Mouse (Mus musculus): Measurements from ENCODE around the gene Zfp280b.
"Not testable (repeated sequence)": the region's sequence is repeated elsewhere in the genome, so short reads cannot be mapped to it uniquely, and the experiment has no call there.

Zfp280b gene

DNA sequence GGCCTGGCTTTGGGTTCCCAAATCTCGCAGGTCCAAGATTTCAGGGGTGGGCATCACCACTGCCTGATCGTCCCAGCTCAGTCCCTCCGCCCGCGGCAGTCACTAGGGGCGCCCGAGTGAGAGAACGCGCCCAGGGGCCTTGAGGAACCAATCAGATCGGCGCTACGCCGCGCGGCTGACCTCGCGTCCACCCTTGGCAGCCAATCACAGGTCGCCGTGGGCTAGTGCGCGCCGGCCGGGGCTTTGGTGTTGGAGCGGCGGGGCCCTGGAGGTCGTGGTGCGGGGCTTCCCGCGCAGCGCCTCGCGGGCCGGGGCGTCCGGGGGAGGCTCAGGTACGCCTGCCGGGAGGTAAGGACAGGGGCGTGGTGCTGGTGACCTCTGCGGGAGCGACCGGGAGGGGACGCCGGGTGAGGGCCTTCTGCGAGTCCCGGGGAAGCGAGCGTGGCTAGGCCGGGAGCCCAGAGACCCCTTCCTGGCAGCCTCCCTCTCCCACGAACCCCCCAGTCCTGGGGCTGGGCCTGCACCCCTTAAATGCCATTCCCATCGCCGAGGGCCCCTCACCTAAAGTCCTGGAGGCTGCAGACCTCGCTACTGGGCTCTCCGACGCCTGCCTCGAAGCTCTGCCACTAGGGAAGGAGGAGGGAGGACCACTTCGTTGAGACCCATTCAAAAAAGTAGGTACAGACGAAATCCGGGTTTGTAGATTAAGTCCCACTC, at the start of gene Zfp280b:
TSS of gene Zfp280b (plus strand) at position 249 of the 717 bp plus-strand sequence.
- peak; percentile 90 for DNase-seq (ENCODE audit: low spot score)

DNA sequence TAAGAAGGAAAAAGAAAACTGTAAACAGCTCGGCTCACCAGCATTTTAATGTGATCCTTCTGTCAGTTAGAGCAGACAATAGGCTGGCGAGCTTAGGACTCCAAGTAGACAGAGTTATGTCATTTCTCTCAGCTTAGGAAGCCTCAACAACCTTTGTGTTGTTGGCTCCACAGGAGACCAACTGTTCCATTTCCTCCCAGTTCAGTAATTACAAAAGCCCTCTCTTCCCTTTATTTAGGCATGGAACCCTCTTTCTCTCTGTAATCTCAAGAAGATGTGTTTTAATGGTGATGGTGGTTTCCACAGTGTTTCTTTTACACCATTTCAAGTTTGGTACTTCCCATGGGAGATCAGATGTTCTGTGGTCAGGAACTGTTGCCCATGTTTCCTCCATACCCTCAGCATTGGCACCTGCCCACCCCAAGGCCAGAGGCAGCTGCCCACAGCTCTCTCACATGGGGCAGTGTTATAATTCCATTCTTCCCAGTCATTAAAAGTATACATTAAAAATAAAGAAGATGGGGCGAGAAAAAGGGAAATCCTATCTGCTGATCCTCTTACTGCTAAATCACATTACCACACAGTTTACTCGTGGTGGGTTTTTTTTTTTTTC, 41.9 kb upstream of the Zfp280b start:
- DNase-seq (ENCODE audit: low spot score): no peak

DNA sequence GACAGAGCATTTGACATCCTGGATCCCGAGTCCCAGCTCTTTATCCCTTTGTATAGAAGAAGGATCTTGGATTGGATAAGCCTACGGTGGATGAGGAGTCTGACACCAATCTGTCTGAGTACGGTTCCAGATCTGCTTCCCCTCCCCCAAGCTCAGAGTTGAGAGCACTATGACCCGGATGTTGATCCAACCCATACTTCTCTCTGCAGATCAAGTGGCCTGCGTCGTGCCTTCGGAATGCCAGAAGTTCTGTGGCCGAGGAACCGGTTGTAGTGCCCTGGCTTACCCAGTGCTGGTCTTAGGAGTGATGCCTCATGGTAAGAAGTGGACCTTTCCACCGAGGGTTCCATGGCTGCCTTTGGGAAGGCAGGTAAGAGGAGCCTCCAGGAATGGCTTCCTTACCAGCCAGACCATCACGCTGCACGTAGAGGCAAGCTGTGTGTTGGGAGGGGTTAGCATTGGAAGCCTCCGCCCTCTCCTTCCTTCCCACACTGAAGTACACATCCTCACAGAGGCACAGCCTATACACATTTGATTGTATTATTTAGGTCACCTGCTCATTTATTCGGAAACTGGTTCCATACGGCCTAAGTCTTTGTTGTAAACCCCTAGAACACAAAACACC, 38.7 kb upstream of the Zfp280b start:
- no peak for DNase-seq (ENCODE audit: low spot score)

DNA sequence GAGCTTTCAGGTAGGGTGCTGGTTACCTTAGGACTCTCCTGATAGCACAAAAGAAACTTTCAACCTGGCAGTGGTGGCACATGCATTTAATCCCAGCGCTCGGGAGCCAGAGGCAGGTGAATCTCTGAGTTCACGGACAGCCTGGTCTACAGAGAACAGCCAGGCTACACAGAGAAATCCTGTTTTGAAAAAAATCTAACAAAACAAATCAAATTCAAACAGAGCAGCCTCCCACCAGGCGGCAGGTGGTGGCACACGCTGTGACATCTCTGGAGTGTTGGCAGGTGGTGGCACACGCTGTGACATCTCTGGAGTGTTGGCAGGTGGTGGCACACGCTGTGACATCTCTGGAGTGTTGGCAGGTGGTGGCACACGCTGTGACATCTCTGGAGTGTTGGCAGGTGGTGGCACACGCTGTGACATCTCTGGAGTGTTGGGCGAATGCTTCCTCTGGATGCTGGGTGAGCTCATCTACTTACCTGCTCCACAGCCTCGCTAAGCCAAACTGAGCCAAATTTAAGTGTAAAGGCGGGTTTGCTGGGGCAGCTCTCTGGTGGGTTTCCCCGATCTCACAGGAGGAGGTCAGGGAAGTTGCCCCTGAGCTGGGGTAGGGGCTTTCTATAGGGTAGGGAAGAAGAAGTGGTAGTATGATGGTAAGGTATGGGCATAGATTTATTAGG, 37.8 kb upstream of the Zfp280b start:
- DNase-seq (ENCODE audit: low spot score): not testable (repeated sequence)

DNA sequence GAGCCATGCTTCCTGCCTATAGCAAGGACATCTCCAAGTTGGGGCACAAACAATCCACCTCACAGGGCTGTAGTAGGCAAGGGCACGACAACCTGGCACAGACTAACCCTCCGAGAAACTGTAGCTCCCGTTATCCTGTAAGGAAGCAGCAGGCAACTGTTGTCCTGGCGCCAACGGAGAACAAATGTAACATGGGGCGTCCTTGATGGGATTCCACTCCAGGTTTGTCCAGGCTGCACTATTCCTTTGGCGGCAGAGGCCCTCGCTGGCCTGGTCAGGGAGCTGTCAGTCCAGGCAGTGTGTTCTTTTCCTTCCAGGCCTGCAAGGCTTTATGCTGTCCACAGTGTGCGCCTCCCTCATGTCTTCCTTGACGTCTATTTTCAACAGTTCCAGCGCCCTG, 37.0 kb upstream of the Zfp280b start:
- no peak for DNase-seq (ENCODE audit: low spot score)

DNA sequence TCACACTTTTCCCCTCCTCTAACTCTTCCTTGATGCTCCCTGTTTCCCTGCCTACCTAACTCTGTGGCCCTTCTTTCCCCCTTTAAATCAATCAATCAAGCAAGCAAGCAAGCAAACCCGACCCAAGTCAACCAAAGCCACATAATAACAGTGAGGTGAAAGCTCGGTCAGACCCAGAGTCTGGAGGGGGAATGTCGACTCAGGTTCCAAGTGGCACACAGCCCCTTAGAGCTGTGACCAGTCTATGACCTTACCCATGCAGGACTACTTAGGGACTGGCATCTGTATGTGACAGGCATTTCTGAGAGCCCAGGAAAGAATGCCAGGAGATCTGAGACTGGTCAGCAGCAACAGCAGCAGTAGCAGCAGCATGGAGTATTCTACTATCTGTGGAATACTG, 36.1 kb upstream of the Zfp280b start:
- no peak for DNase-seq (ENCODE audit: low spot score)

DNA sequence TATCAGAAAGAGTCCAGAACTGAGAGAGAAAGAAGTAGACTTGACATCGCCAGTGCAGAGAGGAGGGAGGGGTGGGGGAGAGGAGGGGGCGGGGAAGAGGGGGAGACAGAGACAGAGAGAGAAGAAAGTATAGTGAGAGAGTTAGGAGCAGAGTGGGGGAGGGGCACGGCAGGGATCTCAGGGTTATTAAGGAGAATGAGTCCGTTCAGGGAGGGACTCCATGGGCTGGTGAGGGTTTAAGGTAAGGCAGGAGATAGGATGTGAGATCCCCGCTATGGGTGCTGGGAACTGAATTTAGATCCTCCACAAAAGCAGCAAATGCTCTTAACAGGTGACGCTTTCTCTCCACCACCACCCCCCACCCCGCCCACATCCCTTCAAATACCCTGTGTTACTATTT, 31.3 kb upstream of the Zfp280b start:
- no peak for DNase-seq (ENCODE audit: low spot score)

DNA sequence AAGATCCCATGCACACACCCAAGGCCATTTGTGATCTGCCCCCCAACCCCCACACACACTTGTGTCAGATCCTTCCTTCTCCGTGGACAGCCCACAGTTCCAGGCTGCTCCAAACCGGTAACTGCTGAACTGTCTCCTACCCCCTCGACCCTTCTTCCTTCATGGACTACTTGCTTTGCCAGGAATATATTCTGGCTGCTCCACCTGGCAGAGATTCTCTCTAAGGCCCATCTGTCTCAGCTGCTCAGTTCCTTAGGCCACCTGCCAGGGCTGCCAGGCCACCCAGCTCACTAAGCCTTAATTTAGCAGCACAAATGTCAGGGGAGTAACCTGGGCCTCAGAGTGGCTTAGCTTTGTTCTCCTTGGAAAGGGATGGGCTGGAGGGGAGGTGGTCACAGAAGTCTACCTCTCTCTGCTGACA, 30.3 kb upstream of the Zfp280b start:
- no peak for DNase-seq (ENCODE audit: low spot score)

DNA sequence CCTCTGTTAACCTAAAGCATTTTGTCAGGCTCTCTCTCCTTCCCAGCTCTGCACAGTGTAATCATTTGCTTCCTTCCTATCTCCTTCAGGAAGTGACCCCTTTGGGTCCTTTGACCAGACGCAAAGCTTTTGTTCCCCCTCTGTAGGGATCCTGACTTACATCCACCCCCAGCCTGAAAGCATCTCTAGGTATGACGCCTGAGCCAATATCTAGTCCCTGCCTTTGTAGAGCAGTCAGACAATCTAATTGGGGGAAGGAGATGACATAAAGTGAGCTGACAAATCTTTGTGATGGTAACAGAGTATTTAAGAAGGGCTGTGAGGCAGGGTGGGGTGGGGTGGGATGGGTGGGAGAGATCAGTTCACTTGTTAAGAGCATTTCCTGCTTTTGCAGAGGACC, 29.8 kb upstream of the Zfp280b start:
- no peak for DNase-seq (ENCODE audit: low spot score)

DNA sequence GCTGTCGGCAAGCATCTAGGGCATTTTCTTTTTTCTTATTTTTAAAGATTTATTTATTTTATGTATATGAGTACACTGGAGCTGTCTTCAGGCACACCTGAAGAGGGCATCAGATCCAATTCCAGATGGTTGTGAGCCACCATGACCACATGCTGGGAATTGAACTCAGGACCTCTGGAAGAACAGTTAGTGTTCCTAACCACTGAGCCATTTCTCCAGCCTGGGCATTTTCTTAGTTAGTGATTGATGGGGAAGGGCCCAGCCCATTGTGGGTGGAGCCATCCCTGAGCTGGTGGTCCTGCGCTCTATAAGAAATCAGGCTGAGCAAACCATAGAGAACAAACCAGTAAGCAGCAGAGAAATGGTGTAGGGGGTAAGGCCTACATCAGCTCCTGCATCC, 29.2 kb upstream of the Zfp280b start:
- no peak for DNase-seq (ENCODE audit: low spot score)

DNA sequence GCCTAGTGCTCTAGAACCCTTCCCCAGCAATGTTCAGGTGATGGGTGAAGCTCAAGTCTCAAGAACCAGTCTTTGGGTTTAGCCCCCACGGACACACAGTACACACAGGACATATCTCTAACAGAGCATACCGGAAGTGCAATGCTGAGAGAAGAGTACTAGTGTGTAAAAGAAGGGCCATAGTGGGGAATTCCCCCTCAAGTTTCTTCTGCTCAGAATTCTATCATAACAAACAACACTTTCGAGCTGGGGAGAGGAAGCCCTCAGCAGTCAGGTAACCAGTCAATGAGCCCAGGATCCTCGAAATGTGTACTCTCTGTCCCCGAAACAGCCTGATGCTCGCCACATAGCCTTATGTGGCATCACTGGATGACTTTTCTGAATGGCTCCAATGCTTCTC, 26.1 kb upstream of the Zfp280b start:
- DNase-seq (ENCODE audit: low spot score): no peak

DNA sequence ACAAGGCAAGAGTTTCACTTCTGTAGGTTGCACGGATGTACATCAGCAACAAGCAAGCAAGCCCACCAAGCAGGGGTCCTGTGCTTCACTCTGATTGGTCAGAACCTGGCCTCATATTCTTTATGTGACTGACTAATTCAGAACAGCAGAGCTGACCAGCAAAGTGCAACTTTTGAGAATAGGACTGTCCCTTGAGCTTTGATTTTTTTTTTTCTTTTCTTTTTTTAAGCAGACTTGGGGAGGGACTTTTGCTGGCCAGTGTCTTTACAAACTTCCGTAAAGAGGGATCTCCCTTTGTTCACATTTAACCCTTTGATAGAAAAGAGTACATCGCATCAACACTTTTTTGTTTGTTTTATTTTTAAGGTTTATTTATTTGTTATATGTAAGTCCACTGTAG, 22.6 kb upstream of the Zfp280b start:
- DNase-seq (ENCODE audit: low spot score): no peak

DNA sequence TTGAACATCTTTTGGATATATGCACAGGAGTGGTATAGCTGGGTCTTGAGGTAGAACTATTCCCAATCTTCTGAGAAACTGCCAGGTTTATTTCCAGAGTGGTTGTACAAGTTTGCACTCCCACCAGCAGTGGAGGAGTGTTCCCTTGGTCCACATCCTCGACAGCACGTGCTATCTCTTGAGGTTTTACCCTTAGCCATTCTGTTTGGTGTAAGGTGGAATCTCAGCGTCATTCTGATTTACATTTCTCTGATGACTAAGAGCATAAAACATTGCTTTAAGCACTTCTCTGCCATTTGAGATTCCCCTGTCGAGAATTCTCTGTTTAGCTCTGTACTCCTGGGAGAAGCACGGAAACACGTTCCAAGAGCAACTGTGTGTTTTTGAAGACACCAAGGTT, 19.5 kb upstream of the Zfp280b start:
- DNase-seq (ENCODE audit: low spot score): no peak

DNA sequence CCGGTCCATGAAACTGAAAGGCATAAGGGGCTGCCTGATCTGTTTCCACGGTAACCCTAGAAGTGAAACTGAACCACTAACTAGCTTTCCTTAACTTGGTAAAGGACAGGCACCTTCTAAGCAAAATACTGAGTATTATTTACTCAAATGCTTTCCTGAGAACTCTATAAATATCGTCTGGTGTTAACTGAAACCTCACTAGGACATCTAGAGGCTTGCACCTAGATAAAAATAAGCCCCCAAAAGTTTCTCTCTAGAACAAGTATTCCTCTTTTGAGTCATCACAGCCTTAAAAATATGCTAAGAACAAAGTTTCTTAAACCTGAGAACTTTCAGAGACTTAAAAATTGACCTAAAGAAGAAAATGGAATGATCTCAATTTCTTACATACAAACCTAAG, 15.6 kb upstream of the Zfp280b start:
- no peak for DNase-seq (ENCODE audit: low spot score)

DNA sequence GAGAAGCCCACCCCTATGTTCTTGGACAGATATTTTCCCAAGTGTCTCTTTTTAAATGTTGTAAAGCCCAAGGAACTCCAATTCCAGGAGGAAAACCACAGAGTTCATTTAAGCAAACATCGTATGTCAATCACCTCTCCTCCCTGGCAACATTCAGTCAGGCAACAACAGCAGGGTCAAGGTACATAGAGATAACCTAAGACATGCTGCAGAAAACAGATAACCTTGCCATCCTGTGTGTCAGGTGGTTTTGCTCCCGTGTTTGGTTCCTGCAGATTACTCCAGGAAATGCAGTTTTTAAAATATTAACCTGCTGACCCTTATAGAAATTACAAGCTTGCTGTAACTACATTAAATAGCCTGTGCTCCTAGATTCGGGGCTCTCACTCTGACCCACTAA, 10.7 kb upstream of the Zfp280b start:
- DNase-seq (ENCODE audit: low spot score): no peak

DNA sequence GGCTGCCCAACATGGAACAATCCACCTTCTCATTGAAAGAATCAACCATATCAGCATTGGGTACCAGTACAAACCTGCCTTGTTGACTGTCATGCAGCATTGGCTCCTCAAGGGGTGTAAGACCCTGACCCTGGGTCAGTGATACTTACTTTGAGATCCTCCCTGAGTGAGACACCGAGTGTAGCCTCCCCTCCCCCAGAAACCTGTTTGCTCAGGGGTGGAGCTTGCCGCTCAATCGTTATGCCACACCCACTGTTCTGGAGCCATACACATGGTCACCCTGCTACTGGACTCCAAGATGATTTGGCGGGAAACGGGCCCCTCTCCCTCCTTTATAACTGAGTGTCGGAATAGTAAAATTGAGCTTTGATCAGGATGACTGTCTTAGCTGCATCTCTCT, 8.5 kb upstream of the Zfp280b start:
- no peak for DNase-seq (ENCODE audit: low spot score)

DNA sequence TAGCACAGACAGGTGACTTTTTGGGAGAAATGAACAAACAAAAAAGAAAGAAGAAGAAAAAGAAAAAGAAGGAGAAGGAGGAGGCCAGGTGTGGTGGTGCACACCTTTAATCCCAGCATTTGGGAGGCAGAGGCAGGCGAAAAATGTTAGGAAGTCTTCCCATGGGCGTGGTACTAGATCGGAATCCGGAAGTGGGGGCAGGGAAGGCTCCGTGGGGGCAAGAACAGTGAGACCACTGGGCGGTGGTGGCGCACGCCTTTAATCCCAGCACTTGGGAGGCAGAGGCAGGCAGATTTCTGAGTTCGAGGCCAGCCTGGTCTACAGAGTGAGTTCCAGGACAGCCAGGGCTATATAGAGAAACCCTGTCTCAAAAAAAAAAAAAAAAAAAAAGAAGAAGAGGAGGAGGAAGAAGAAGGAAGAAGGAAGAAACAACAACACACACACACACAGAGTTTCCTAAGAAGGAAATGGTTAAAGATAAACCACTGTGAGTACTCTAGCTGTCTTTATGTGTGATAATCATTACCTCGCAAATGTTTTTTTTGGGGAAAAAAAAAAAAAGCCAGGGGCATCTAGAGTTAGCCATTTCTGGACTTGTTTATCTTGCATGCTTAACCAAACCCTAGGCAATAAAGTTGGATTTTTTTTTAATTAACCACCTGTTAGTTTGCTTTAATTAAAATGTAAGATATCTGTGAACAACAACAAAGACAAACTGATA, 6.8 kb upstream of the Zfp280b start:
- no peak for DNase-seq (ENCODE audit: low spot score)

DNA sequence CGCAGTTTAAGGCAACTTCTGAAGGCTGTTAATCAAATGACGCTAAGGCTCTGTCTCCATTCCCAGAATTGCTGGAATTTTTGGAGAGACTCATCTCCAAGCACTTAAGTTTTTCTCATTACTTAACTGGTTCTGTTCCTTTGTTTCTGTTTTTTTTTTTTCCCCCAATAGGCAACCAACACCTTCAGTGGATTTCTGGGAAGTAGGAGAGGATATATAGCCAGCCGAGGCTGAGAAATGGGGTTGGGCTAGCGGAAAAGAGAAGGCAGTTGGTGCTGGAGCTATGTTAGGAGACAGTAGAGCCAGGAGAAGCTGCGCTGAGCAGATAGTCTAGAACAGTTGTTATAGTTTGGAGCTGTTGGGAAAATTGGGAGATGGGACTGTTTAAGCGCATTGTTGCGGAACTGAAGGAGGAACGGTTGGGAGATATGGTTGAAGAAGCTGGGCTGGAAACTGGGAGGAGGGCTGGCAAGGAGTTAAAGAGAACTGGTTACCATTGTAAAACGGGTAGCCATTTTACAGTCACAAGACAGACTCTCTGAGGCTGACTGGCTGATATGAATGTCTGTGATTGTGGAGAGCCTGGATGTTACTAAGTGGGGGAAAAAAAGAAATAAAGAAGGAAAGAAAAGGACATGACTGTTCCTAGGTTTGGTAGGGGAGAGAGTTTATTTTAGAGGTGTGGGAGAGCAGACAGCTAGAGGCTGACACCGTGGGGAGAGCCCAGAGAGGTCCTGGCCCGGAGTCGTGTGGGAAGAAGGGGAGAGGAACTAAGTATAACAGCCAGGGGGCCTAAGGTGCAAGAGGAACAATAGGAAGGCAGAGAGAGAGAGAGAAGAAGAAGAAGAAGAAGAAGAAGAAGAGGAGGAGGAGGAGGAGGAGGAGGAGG, 5.1 kb upstream of the Zfp280b start:
- no peak for DNase-seq (ENCODE audit: low spot score)

DNA sequence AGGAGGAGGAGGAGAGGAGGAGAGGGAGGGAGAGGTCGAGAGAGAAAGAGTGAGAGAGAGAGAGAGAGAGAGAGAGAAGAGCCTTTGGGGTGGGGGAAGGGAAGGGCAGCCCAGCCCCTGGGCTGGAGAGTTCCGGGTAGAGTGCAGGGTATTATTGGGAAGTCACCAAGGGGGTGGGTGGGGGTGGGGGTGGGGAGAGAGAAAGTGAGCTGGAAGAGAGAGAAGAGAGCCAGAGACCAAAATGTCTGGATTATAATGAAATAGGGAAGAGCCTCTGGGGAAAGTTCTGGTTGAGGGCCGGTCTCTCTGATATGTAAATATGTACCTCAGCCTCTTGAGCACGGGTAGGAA, 4.5 kb upstream of the Zfp280b start:
- no peak for DNase-seq (ENCODE audit: low spot score)

DNA sequence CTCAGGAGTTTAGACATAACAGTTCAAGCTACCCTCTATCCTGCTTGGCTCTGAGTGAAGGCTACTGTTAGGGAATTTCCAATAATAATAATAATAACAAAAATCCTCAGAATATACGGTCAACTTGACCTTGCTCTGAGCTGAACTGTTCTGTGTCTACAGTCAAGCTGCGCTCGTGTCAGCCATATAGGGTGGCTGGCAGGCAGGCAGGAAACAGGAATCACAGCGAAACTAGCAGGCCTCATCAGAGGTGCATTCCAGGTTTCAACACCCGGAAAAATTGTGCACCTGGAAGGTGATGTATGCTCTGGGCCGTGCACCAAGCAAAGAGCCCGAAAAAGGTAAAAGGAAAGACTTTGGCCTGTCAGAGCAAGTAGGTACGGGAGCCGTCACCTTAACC, 4.1 kb upstream of the Zfp280b start:
- DNase-seq (ENCODE audit: low spot score): no peak

DNA sequence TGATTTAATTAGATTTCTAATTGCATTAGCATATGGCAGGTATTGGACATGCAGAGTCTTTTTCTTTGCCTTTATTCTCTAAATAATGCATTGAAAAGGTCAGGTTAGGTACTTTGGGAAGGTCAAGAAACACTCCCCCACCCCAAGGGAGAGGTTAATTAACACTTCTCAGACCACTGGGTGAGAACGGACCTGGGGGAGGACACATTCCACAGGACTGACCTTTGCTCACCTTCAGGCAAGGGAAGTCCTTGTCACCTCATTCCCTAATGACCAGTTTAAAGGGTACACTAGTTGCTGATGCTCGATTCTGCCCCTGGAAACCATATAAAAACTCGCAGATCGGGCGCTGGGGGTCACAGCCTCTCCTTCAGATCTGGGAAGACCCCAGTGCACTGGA, 3.2 kb upstream of the Zfp280b start:
- no peak for DNase-seq (ENCODE audit: low spot score)

DNA sequence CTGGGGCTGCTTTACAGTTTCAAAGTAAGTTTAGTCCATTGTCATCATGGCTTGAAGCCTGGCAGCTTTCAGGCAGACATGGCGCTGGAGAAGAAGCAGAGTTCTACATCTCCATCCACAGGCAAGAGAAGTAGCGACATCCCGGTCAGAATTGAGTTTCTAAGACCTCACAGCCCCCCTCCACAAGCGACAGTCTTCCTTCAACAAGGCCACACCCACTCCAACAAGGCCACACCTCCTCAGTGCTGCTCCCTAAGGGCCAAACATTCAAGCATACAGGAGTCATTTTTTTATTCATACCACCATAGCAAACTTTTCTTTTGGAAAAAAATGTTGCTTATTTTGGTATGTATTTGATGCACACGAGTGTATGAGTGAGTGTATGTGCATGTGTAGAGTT, 2.0 kb upstream of the Zfp280b start:
- no peak for DNase-seq (ENCODE audit: low spot score)

All from left cerebral cortex, adult 11 months (tissue).